Mouse (Mus musculus) heart, embryonic 13.5 days (tissue): Measurements from ENCODE around the gene Med31. TPM values are rescaled to one million over a fixed set of nuclear protein-coding genes. Genes with fewer than 3 reads are reported as not detected.
"Not testable (repeated sequence)": the region's sequence is repeated elsewhere in the genome, so short reads cannot be mapped to it uniquely, and the experiment has no call there.

Source experiments
- ATAC-seq: fragments of 200-750 bp; cut with Nextera tagmentation; 2 replicates; pipeline ENCODE4 v1.8.0; 2017; ENCODE audit warnings: moderate TSS enrichment; ENCODE audit not compliant: insufficient number of reproducible peaks, low FRiP score, low TSS enrichment; ENCODE audit errors: extremely low read depth
- H3K27ac ChIP-seq: fragments of 300-500 bp; sonication (generic); replicated peaks from 2 replicates; pipeline ENCODE4 v1.5.1; 2015; ENCODE audit warnings: moderate library complexity, mild to moderate bottlenecking, inconsistent platforms
- H3K27me3 ChIP-seq: fragments of 300-500 bp; sonication (generic); replicated peaks from 2 replicates; pipeline ENCODE4 v1.6.1; 2015; ENCODE audit warnings: mild to moderate bottlenecking, inconsistent platforms
- H3K36me3 ChIP-seq: fragments of 300-500 bp; sonication (generic); 2 replicates; pipeline ENCODE4 v1.6.1; 2015; ENCODE audit warnings: mild to moderate bottlenecking, inconsistent platforms
- H3K4me1 ChIP-seq: fragments of 300-500 bp; sonication (generic); 2 replicates; pipeline ENCODE4 v1.6.1; 2015; ENCODE audit warnings: inconsistent platforms
- H3K4me2 ChIP-seq: fragments of 300-500 bp; sonication (generic); 2 replicates; pipeline ENCODE4 v1.6.1; 2015; ENCODE audit warnings: inconsistent platforms, mild to moderate bottlenecking, moderate library complexity
- H3K4me3 ChIP-seq: fragments of 300-500 bp; sonication (generic); 2 replicates; pipeline ENCODE4 v1.5.1; 2015; ENCODE audit warnings: moderate library complexity, mild to moderate bottlenecking, inconsistent platforms
- H3K9ac ChIP-seq: fragments of 300-500 bp; sonication (generic); 2 replicates; pipeline ENCODE4 v1.6.1; 2015; ENCODE audit warnings: inconsistent platforms, mild to moderate bottlenecking, moderate library complexity
- H3K9me3 ChIP-seq: fragments of 300-500 bp; sonication (generic); 2 replicates; pipeline ENCODE4 v1.6.1; 2016; ENCODE audit warnings: inconsistent platforms
- WGBS: fragments of 180-500 bp; shearing (Covaris S2); methylation state at CpG from one replicate; pipeline ENCODE4 v1.1.7; 2015; ENCODE audit warnings: mixed read lengths; 5-methylcytosine and 5-hydroxymethylcytosine counted together
- polyA plus RNA-seq: library from polyadenylated mRNA; unstranded; fragments of >200 nt; fragmentation: Nextera tagmentation; extraction: Ambion mirVana; gene quantifications from 2 replicates; pipeline ENCODE4 v1.2.1, GENCODE M21; 2015

The Med31 gene
- polyA plus RNA-seq, 1 experiment from 2014 or later = 28.3 TPM

DNA sequence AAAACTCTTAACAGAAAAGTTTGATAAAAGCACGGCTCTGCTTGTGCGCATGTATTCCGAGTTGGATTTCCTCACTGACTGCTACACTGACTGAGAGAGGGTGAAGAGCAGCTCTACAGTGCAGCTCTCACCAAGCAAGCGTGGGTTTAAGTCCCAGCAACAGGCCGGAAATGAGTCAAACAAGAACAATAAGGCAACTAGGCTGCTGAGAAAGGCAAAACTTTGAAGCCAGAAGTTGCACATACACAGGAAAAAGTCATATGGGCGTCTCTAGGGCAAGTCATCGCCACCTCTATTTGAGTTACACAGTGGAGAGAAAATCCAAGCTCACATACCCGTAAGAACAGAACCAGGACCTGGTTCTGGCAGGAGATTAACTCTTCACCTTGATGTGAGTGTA, 18.9 kb downstream of the Med31 start:
- no peak overlapping the region for H3K4me3 ChIP-seq
- WGBS = 80% methylated on average over 8 of the region's 8 CpGs
- H3K4me2 ChIP-seq = no peak overlapping the region
- H3K36me3 ChIP-seq = peaks cover 58% of the 10 kb centered on the region
- H3K9me3 ChIP-seq = no peaks in the 10 kb centered on the region
- H3K9ac ChIP-seq = no peak overlapping the region; the same call in 1 of the 2 replicates
- no peaks in the 10 kb centered on the region for H3K27me3 ChIP-seq
- peaks cover 6% of the 10 kb centered on the region; the same call in 1 of the 2 replicates for H3K4me1 ChIP-seq
- H3K27ac ChIP-seq = peak overlapping the region; percentile 61; the same call in 1 of the 2 replicates
- no peak for ATAC-seq

DNA sequence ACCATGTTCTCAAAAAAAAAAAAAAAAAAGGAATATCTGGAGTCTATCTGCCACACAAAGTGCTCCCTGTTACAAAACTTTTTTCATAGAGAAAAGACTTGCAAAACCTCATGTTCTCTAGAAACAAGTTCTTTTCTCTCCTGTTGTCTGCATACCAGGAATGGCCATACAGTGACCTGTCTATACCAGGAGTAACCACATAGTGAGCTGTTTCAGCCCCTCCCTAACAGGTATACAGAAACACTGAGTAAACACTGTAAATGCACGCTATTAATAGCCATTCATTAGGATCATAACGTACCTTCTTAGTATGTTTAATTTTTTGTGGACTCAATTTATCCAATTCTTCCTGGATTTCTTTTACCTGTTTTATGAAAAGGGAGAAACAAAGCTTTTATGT, 21.1 kb downstream of the Med31 start:
- WGBS = 83% methylated on average over 2 of the region's 2 CpGs
- H3K9ac ChIP-seq = no peak overlapping the region
- no peaks in the 10 kb centered on the region for H3K9me3 ChIP-seq
- H3K27me3 ChIP-seq = no peaks in the 10 kb centered on the region
- H3K4me1 ChIP-seq = peaks cover 6% of the 10 kb centered on the region; the same call in 1 of the 2 replicates
- ATAC-seq = no peak
- H3K27ac ChIP-seq = no peak overlapping the region
- no peak overlapping the region for H3K4me3 ChIP-seq
- peaks cover 71% of the 10 kb centered on the region for H3K36me3 ChIP-seq
- H3K4me2 ChIP-seq = no peak overlapping the region

DNA sequence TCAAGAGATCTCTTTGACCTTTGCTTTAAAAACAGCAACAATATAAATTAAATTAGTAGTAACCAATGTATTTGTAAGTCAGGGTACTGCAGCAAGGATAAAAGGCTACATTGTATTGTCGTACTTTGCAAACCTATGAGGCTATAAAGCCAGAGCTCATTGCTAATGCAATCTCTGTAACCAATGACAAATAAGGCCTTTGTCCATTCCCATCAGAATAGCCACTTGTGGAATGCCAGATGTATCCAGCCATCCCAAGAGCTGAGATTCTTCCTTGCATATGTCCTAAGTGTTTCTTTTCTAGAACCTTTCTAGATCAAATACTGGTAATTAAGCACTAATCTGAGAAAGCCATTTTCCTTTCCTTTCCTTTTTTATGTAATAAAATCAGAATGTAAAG, 24.5 kb downstream of the Med31 start:
- no peak overlapping the region for H3K9ac ChIP-seq
- no peaks in the 10 kb centered on the region for H3K27me3 ChIP-seq
- H3K36me3 ChIP-seq = peaks cover 68% of the 10 kb centered on the region
- no peak for ATAC-seq
- WGBS = 84% methylated on average over 1 of the region's 1 CpGs
- no peak overlapping the region for H3K4me3 ChIP-seq
- no peak overlapping the region for H3K27ac ChIP-seq
- H3K4me1 ChIP-seq = no peaks in the 10 kb centered on the region
- no peak overlapping the region for H3K4me2 ChIP-seq
- H3K9me3 ChIP-seq = no peaks in the 10 kb centered on the region

GRCm38 (mm10) chr11:72184252-72184651, 31.1 kb downstream of the Med31 start:
- 64% methylated on average over 4 of the region's 4 CpGs for WGBS
- no peaks in the 10 kb centered on the region for H3K4me1 ChIP-seq
- ATAC-seq = no peak

DNA sequence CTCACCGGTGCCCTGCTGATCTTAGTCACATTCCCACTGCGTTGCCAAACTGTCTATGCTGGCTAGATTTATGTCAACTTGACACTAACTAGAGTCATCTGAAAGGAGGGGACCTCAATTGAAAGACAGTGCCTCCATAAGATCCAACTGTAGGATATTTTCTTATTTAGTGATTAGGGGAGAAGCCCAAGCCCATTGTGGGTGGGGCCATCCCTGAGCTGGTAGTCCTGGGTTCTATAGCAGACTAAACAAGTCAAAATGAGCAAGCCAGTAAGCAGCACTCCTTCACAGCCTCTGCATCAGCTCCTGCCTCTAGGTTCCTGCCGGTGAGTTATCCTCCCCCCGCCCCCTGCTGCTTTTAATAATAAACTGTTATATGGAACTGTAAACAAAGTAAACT, 34.3 kb downstream of the Med31 start:
- Histone ChIP-seq H3K27ac (no peak overlapping the region), H3K9me3 (no peaks in the 10 kb centered on the region), H3K4me2 (no peak overlapping the region), H3K27me3 (no peaks in the 10 kb centered on the region), H3K4me1 (no peaks in the 10 kb centered on the region), H3K36me3 (peaks cover 54% of the 10 kb centered on the region), H3K9ac (no peak overlapping the region), H3K4me3 (no peak overlapping the region)
- ATAC-seq = no peak
- 90% methylated on average over 4 of the region's 4 CpGs for WGBS

More at GRCm38 (mm10) chr11:72184252-72184651, 31.1 kb downstream of the Med31 start:
- H3K9ac ChIP-seq = no peak overlapping the region
- no peak overlapping the region for H3K27ac ChIP-seq
- H3K9me3 ChIP-seq = no peaks in the 10 kb centered on the region
- H3K4me2 ChIP-seq = no peak overlapping the region
- H3K4me3 ChIP-seq = no peak overlapping the region
- H3K27me3 ChIP-seq = no peaks in the 10 kb centered on the region
- H3K36me3 ChIP-seq = peaks cover 49% of the 10 kb centered on the region

DNA sequence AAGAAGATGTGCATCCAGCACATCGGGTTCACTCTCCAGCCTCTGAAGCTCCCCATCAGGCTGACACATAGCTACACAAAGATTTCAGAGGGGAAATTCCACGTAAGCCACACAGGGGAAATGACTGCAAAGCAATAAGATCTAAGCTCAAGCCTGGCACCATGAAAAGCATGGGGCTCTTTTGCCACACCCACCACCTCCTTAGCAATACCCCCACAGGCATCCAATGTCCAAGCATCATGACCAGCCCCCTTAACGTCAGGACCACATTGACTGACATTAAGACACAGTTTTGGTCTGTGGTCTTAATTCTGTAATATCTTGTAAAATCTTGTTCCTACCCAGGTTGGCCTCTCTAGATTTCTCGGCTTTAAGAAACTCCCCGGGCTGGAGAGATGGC, 34.8 kb downstream of the Med31 start:
- Histone ChIP-seq H3K4me1 (no peaks in the 10 kb centered on the region), H3K27ac (no peak overlapping the region), H3K36me3 (peaks cover 60% of the 10 kb centered on the region), H3K4me3 (no peak overlapping the region), H3K4me2 (no peak overlapping the region), H3K9ac (no peak overlapping the region), H3K27me3 (no peaks in the 10 kb centered on the region), H3K9me3 (no peaks in the 10 kb centered on the region)
- no peak for ATAC-seq
- WGBS = 88% methylated on average over 5 of the region's 5 CpGs

DNA sequence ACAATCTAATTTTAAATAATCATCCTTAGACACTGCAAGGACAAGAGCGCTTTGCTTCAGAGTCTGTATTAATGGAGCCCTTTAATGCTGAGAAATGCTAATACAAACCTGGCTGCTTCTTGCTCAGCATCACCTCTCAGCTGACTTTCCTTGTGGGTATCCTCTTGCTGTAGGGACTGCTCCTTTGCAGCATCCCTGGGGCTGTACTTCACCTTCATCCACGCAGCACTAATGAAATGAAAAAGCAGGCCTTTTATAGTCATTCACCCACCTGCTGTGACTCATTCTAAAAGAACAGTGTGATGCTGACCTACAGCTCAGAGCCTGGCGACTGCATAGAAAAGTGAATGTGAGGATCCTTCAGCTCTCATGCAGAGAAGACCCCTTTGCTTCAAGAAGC, 38.8 kb downstream of the Med31 start:
- 74% methylated on average over 3 of the region's 3 CpGs for WGBS
- no peaks in the 10 kb centered on the region for H3K9me3 ChIP-seq
- no peak overlapping the region for H3K4me3 ChIP-seq
- no peak overlapping the region for H3K9ac ChIP-seq
- no peaks in the 10 kb centered on the region for H3K4me1 ChIP-seq
- H3K4me2 ChIP-seq = no peak overlapping the region
- no peaks in the 10 kb centered on the region for H3K27me3 ChIP-seq
- no peak for ATAC-seq
- H3K27ac ChIP-seq = no peak overlapping the region
- peaks cover 86% of the 10 kb centered on the region for H3K36me3 ChIP-seq

DNA sequence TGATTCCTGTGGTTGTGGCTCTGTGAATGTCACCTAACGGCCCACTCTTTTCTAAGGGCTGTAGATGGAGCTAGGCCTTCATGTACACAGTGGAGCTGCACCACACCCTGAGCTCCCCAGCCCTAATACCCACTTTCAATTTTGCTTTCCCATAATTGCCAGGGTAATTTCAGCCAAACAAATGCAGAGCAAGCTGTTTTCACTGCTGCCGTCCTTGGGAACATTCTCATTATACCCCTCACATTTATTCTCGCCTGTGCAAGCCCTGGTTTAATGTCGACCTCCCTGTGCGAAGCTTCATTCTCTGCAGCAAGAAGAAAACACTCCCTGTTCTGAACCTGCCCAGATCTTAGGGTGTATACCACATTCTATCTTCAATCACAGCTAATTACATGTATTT, 39.4 kb downstream of the Med31 start:
- peaks cover 84% of the 10 kb centered on the region for H3K36me3 ChIP-seq
- H3K4me2 ChIP-seq = no peak overlapping the region
- H3K4me1 ChIP-seq = no peaks in the 10 kb centered on the region
- H3K27me3 ChIP-seq = no peaks in the 10 kb centered on the region
- no peak overlapping the region for H3K4me3 ChIP-seq
- 89% methylated on average over 5 of the region's 5 CpGs for WGBS
- no peak overlapping the region for H3K27ac ChIP-seq
- ATAC-seq = no peak
- H3K9ac ChIP-seq = no peak overlapping the region
- no peaks in the 10 kb centered on the region for H3K9me3 ChIP-seq

- Histone ChIP-seq H3K27me3 (no peaks in the 10 kb centered on the region), H3K4me1 (no peaks in the 10 kb centered on the region), H3K36me3 (peaks cover 87% of the 10 kb centered on the region), H3K27ac (no peak overlapping the region), H3K4me3 (no peak overlapping the region), H3K9me3 (no peaks in the 10 kb centered on the region), H3K9ac (no peak overlapping the region), H3K4me2 (no peak overlapping the region)
- ATAC-seq = no peak
- 85% methylated on average over 6 of the region's 6 CpGs for WGBS
These were observed 40.7 kb downstream of the Med31 start for GRCm38 (mm10) chr11:72174721-72175120.

- WGBS = 82% methylated on average over 5 of the region's 5 CpGs
- no peak for ATAC-seq
- H3K4me2 ChIP-seq = no peak overlapping the region
- H3K9me3 ChIP-seq = no peaks in the 10 kb centered on the region
- no peak overlapping the region for H3K27ac ChIP-seq
- H3K4me1 ChIP-seq = no peaks in the 10 kb centered on the region
- H3K4me3 ChIP-seq = no peak overlapping the region
- no peaks in the 10 kb centered on the region for H3K27me3 ChIP-seq
- peaks cover 88% of the 10 kb centered on the region for H3K36me3 ChIP-seq
- no peak overlapping the region for H3K9ac ChIP-seq
These were observed 41.9 kb downstream of the Med31 start for GRCm38 (mm10) chr11:72173506-72173905.

DNA sequence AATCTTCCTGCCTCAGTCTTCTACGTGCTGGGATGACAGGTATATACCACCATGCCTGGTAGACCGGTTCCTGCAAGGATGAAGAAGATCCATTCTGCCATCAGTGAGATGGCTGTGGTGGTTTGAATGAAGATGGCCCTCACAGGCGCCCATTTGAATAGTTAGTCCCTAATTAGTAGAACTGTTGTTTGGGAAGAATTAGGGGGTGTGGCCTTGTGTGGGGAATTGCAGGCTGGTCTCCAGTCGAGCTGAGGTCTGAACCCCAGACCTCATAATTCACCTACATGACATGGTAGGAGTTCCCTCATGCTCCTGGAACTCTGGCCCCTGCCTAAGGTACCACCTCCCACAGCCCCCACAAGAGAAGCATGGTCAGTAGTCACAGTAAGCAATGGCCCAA, 43.5 kb downstream of the Med31 start:
- not testable (repeated sequence) for H3K27ac ChIP-seq, H3K27me3 ChIP-seq, H3K9ac ChIP-seq, H3K4me1 ChIP-seq, H3K4me2 ChIP-seq, H3K4me3 ChIP-seq, H3K9me3 ChIP-seq, ATAC-seq
- whole genome bisulfite sequencing = 81% methylated on average over 4 of the region's 4 CpGs
- H3K36me3 ChIP-seq = peaks cover 87% of the 10 kb centered on the region

- no peak for ATAC-seq
- no peaks in the 10 kb centered on the region for H3K4me1 ChIP-seq
- no peak overlapping the region for H3K4me3 ChIP-seq
- H3K36me3 ChIP-seq = peaks cover 88% of the 10 kb centered on the region
- no peak overlapping the region for H3K27ac ChIP-seq
- H3K9ac ChIP-seq = no peak overlapping the region
- H3K9me3 ChIP-seq = no peaks in the 10 kb centered on the region
- H3K4me2 ChIP-seq = no peak overlapping the region
- no peaks in the 10 kb centered on the region for H3K27me3 ChIP-seq
- 82% methylated on average over 4 of the region's 4 CpGs for WGBS
These were observed 45.5 kb downstream of the Med31 start for GRCm38 (mm10) chr11:72169871-72170270.
